Mouse (Mus musculus) heart, embryonic 10.5 days (tissue): Measurements from ENCODE around the gene Mmp14. TPM values are rescaled to one million over a fixed set of nuclear protein-coding genes. Genes with fewer than 3 reads are reported as not detected.

Experiments
- DNase-seq: peaks from one replicate; pipeline ENCODE4 v3.0.0-alpha.2; 2017; ENCODE audit warnings: low spot score
- H3K27ac ChIP-seq: fragments of 300-500 bp; sonication (generic); 2 replicates; pipeline ENCODE4 v1.5.1; 2016; ENCODE audit warnings: mild to moderate bottlenecking
- H3K27me3 ChIP-seq: fragments of 300-500 bp; sonication (generic); 2 replicates; pipeline ENCODE4 v1.6.1; 2016; ENCODE audit warnings: mild to moderate bottlenecking; ENCODE audit not compliant: poor library complexity, insufficient read depth, severe bottlenecking
- H3K36me3 ChIP-seq: fragments of 300-500 bp; sonication (generic); 2 replicates; pipeline ENCODE4 v1.6.1; 2016; ENCODE audit warnings: mild to moderate bottlenecking, moderate library complexity
- H3K4me1 ChIP-seq: fragments of 300-500 bp; sonication (generic); 2 replicates; pipeline ENCODE4 v1.6.1; 2016; ENCODE audit warnings: mild to moderate bottlenecking
- H3K4me3 ChIP-seq: fragments of 300-500 bp; sonication (generic); 2 replicates; pipeline ENCODE4 v1.5.1; 2016; ENCODE audit warnings: mild to moderate bottlenecking, moderate library complexity
- H3K9me3 ChIP-seq: fragments of 300-500 bp; sonication (generic); 2 replicates; pipeline ENCODE4 v1.6.1; 2016; ENCODE audit warnings: mild to moderate bottlenecking, moderate library complexity
- WGBS: fragments of 180-500 bp; shearing (Covaris S2); methylation state at CpG from one replicate; pipeline ENCODE4 v1.1.7; 2016; 5-methylcytosine and 5-hydroxymethylcytosine counted together
- polyA plus RNA-seq: library from polyadenylated mRNA; unstranded; fragments of >200 nt; fragmentation: Nextera tagmentation; extraction: Ambion mirVana; gene quantifications from 2 replicates; pipeline ENCODE4 v1.2.1, GENCODE M21; 2016

Mmp14 gene
- polyA plus RNA-seq, 1 experiment from 2014 or later, result 108 TPM

GRCm38 (mm10) chr14:54475941-54476844 lies 44.8 kb downstream of the Mmp14 start, which contains the start of gene Rem2:
Rem2 (plus strand) TSS chr14:54476100.
- H3K9me3 ChIP-seq, result no peaks in the 10 kb centered on the region
- 1% methylated on average over 23 of the region's 23 CpGs for WGBS
- H3K27ac ChIP-seq, result peak within 1 kb of the TSS; percentile 80
- H3K36me3 ChIP-seq, result peaks cover 6% of the 10 kb centered on the region; the same call in 1 of the 2 replicates
- peaks cover 46% of the 10 kb centered on the region for H3K27me3 ChIP-seq
- H3K4me1 ChIP-seq, result peaks cover 40% of the 10 kb centered on the region
- no peak for DNase-seq
- H3K4me3 ChIP-seq, result peak within 1 kb of the TSS; percentile 68

GRCm38 (mm10) chr14:54477172-54477909 lies 45.9 kb downstream of the Mmp14 start:
- peaks cover 44% of the 10 kb centered on the region for H3K4me1 ChIP-seq
- no peak for DNase-seq
- no peak overlapping the region for H3K27ac ChIP-seq
- H3K27me3 ChIP-seq, result peaks cover 52% of the 10 kb centered on the region
- H3K4me3 ChIP-seq, result no peak overlapping the region
- H3K9me3 ChIP-seq, result no peaks in the 10 kb centered on the region
- 73% methylated on average over 15 of the region's 15 CpGs for WGBS
- no peaks in the 10 kb centered on the region for H3K36me3 ChIP-seq

DNA sequence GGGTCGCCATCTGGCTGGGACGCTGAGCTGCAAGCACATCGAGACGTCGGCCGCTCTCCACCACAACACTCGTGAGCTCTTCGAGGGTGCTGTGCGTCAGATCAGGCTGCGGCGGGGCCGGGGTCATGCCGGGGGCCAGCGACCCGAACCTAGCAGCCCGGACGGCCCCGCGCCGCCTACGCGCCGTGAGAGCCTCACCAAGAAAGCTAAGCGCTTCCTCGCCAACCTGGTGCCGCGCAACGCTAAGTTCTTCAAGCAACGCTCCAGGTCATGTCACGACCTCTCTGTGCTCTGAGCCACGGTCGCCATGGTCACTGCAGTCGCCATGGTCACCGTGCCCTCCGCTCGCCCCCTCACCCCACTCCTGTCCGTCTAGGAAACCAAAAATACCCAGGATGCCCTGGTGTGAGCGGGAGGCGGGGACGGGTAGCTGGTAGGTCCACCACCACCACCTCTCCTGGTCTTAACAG lies 48.1 kb downstream of the Mmp14 start:
- H3K27ac ChIP-seq, result peak overlapping the region; percentile 79
- peak overlapping the region; percentile 65 for H3K4me3 ChIP-seq
- H3K36me3 ChIP-seq, result no peaks in the 10 kb centered on the region
- 2% methylated on average over 40 of the region's 40 CpGs for WGBS
- DNase-seq, result peak; percentile 90
- H3K27me3 ChIP-seq, result peaks cover 52% of the 10 kb centered on the region
- H3K4me1 ChIP-seq, result peaks cover 44% of the 10 kb centered on the region
- no peaks in the 10 kb centered on the region for H3K9me3 ChIP-seq

DNA sequence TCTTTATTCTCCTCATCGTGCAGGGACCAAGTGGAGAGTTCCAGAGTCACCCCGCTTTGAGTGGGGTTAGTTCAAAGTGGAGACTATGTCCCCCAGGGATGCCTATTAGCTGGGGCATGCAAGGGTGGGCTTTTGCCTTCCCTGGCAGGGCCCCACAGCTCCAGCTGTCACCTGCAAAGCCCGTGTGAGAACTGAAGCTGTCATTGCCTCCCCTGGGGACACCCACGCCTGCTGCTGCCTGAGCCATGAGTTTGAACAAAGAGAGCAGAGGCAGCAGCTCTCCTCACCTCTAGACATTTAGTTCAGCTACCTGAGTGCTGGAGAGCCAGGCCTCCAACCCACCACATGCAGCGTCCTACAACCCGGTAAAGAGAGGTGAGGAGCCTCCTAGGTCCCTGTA lies 49.3 kb downstream of the Mmp14 start:
- no peak for DNase-seq
- H3K9me3 ChIP-seq, result no peaks in the 10 kb centered on the region
- H3K27me3 ChIP-seq, result peaks cover 48% of the 10 kb centered on the region
- WGBS, result 60% methylated on average over 6 of the region's 6 CpGs
- H3K27ac ChIP-seq, result no peak overlapping the region
- no peaks in the 10 kb centered on the region for H3K36me3 ChIP-seq
- no peak overlapping the region for H3K4me3 ChIP-seq
- H3K4me1 ChIP-seq, result peaks cover 39% of the 10 kb centered on the region

DNA sequence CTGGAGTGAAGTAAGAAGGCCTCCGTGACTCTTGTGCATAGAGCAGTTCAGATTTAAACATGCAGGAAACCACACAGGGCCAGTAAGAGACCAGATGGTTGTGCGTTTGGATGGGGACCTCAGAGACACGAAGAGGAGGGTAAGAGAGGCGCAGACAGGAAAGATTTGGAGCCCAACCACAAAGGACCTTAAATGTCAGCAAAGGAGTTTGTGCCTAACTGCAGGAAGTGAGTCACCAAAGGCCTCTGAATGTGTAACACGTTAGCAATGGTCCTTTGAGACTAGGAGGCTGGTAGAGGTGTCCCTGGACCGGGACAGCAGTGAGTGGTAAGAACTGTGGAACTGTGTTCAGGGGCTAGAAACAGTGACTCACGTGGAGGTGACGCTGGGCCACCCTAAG lies 50.0 kb downstream of the Mmp14 start:
- 70% methylated on average over 8 of the region's 8 CpGs for WGBS
- Histone ChIP-seq H3K9me3 (no peaks in the 10 kb centered on the region), H3K36me3 (no peaks in the 10 kb centered on the region), H3K4me1 (peaks cover 32% of the 10 kb centered on the region), H3K27me3 (peaks cover 48% of the 10 kb centered on the region), H3K27ac (no peak overlapping the region), H3K4me3 (no peak overlapping the region)
- DNase-seq, result no peak

GRCm38 (mm10) chr14:54482498-54482897 lies 51.1 kb downstream of the Mmp14 start:
- no peak for DNase-seq
- Histone ChIP-seq H3K4me1 (peaks cover 22% of the 10 kb centered on the region), H3K36me3 (no peaks in the 10 kb centered on the region), H3K27ac (no peak overlapping the region), H3K9me3 (no peaks in the 10 kb centered on the region), H3K4me3 (no peak overlapping the region), H3K27me3 (peaks cover 40% of the 10 kb centered on the region)
- 34% methylated on average over 9 of the region's 9 CpGs for WGBS

- H3K27ac ChIP-seq, result no peak overlapping the region
- no peak for DNase-seq
- WGBS, result 82% methylated on average over 7 of the region's 7 CpGs
- H3K27me3 ChIP-seq, result peaks cover 9% of the 10 kb centered on the region; the same call in 1 of the 2 replicates
- H3K9me3 ChIP-seq, result no peaks in the 10 kb centered on the region
- no peaks in the 10 kb centered on the region for H3K36me3 ChIP-seq
- H3K4me1 ChIP-seq, result peaks cover 7% of the 10 kb centered on the region; the same call in 1 of the 2 replicates
- no peak overlapping the region for H3K4me3 ChIP-seq
These were observed 54.5 kb downstream of the Mmp14 start for GRCm38 (mm10) chr14:54485899-54486298.

DNA sequence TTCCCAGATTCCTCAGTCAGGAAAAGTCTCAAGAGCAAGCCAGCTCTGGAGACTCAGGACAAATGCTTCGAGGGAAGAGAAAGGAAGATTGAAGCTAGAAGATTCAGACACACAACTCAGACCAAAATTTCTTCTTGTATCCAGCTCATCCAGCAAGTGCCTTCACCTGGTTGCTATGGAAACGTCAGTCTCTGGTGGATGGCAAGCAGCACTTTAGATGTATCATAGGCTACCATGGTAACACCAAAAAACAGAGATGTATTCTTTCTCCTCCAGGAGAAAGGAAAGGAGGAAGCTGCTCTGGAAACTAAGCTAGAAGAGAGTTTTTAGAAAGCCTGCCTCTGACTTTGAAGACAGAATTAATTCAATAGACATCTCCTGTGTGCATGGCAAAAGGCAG lies 56.3 kb downstream of the Mmp14 start:
- WGBS, result 64% methylated on average over 2 of the region's 2 CpGs

GRCm38 (mm10) chr14:54488350-54488749 lies 56.9 kb downstream of the Mmp14 start:
- H3K4me3 ChIP-seq, result no peak overlapping the region
- DNase-seq, result no peak
- H3K9me3 ChIP-seq, result no peaks in the 10 kb centered on the region
- no peaks in the 10 kb centered on the region for H3K4me1 ChIP-seq
- H3K27ac ChIP-seq, result no peak overlapping the region
- no peaks in the 10 kb centered on the region for H3K27me3 ChIP-seq
- no peaks in the 10 kb centered on the region for H3K36me3 ChIP-seq

More for the DNA sequence above, 56.3 kb downstream of the Mmp14 start:
- no peak for DNase-seq
- Histone ChIP-seq H3K27ac (no peak overlapping the region), H3K27me3 (no peaks in the 10 kb centered on the region), H3K9me3 (no peaks in the 10 kb centered on the region), H3K4me1 (no peaks in the 10 kb centered on the region), H3K36me3 (no peaks in the 10 kb centered on the region), H3K4me3 (no peak overlapping the region)

DNA sequence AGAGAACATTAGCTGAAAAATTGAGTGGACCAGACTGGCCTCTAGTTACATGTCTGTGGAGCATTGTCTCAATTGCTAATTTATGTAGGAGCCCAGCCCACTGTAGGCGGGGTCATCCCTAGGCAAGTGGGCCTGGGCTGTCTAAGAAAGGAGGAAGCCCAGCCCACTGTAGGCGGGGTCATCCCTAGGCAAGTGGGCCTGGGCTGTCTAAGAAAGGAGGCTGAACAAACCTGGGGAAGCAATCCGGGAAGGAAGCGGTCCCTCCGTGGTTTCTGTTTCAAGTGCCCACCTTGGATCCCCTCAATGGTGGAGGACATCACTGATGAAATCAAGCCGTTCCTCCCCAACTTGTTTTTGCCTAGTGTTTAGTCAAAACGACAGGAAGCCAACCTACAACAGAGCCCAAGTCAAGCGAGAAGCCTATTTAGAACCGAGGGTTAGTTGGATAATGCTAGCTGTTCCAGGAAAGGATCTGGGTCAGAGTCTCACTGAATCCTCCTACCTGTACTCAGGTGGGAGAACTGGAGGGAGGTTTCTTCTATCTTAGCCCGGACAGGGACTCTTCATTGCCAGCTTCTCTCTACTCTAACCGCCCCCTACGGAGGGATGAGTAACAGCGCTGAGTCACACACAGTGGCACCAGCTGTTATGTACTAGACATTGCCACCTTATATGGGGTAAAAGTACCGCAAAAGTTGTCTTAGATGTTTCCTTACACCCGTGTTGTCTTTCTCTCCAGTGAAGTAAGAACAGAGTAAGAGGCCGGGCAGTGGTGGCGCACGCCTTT lies 61.1 kb downstream of the Mmp14 start:
- Histone ChIP-seq H3K4me1 (no peaks in the 10 kb centered on the region), H3K27ac (no peak overlapping the region), H3K36me3 (no peaks in the 10 kb centered on the region), H3K9me3 (no peaks in the 10 kb centered on the region), H3K4me3 (no peak overlapping the region), H3K27me3 (no peaks in the 10 kb centered on the region)
- 55% methylated on average over 18 of the region's 18 CpGs for WGBS
- no peak for DNase-seq

DNA sequence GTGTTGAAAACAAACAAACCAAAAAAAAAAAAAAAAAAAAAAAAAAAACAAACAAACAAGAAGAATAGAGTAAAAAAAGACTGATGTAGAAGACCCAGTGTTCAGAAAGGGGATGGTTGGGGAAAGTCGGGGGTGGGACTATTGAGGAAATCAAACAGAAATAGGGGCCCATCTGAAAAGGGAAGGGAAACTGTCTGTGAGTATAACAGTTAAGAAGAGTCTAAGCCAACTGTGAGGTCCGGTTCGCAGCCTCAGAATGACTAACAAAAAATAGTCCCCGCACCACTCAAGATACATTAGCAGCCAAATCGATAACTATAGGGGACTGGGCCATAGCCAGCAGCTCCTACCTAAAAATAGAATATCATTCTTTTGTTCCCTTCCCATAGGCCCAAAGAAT lies 61.8 kb downstream of the Mmp14 start:
- Histone ChIP-seq H3K36me3 (no peaks in the 10 kb centered on the region), H3K9me3 (no peaks in the 10 kb centered on the region), H3K4me3 (no peak overlapping the region), H3K4me1 (no peaks in the 10 kb centered on the region), H3K27me3 (no peaks in the 10 kb centered on the region), H3K27ac (no peak overlapping the region)
- DNase-seq, result no peak
- WGBS, result 91% methylated on average over 5 of the region's 5 CpGs

GRCm38 (mm10) chr14:54494234-54494633 lies 62.8 kb downstream of the Mmp14 start:
- DNase-seq, result no peak
- Histone ChIP-seq H3K4me3 (no peak overlapping the region), H3K9me3 (no peaks in the 10 kb centered on the region), H3K27me3 (no peaks in the 10 kb centered on the region), H3K36me3 (no peaks in the 10 kb centered on the region), H3K4me1 (no peaks in the 10 kb centered on the region), H3K27ac (no peak overlapping the region)
- 2% methylated on average over 3 of the region's 3 CpGs for WGBS
